9 mouse cellular contexts compared by ENCODE assay signal in the genomic region with DNA sequence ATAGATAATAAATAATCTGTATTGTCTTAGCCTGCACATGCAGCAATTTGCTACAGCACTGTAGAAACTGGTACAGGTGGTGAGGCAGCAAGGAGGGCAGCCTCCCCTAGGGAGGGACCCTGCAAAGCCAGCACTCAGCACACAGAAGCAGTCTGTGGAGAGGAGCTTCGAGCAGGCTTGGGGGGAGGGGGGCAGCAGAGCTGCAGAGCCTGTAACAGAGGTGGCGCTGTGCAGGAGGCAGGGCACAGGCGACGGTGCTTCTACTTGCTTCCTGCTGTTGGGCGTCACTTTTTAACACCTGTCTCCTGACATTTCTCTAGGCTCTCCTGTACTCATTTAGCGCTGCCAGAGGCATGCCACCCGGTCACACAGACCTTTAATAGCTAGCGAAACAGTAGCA.
DNase-seq lines count a peak whose midpoint lies in the region; ATAC-seq lines count a peak whose summit lies in the region.
"Had no signal": no experiment of that assay in that cellular context is flagged by ENCODE, and none has a peak within 500 bp of the region (broad histone marks: within the 10 kb centered on the region; RNA-seq: fewer than 3 reads in every experiment).

No protein-coding gene starts in this region.

- H3K9me3 ChIP-seq in hindbrain, embryonic 10.5 days, result no peaks in the 10 kb centered on the region
- H3K9me3 ChIP-seq in stomach, embryonic 14.5 days (ENCODE audit: control insufficient read depth, low read depth, low read length), result no peaks in the 10 kb centered on the region

- H3K27me3 ChIP-seq in hindbrain, embryonic 10.5 days (ENCODE audit: insufficient read depth, poor library complexity, severe bottlenecking), result peaks cover 16% of the 10 kb centered on the region
- no peaks in the 10 kb centered on the region for H3K27me3 ChIP-seq in stomach, embryonic 14.5 days (ENCODE audit: control insufficient read depth, insufficient read depth, low read length)

- WGBS in hindbrain, embryonic 10.5 days, result 4% methylated on average over 8 of the region's 8 CpGs
- 5% methylated on average over 8 of the region's 8 CpGs for WGBS in stomach, embryonic 14.5 days

- peaks cover 22% of the 10 kb centered on the region for H3K4me1 ChIP-seq in hindbrain, embryonic 10.5 days (replicated peaks)
- H3K4me1 ChIP-seq in stomach, embryonic 14.5 days (ENCODE audit: control insufficient read depth, insufficient read depth, low read length), result no peaks in the 10 kb centered on the region

- peak; percentile 9 for DNase-seq in kidney, postnatal 14 days
- DNase-seq in kidney, adult 18-20 months, result no peak
- DNase-seq in embryo, embryonic 10 days (ENCODE audit: low spot score), result peak; percentile 63
- peak; percentile 52 for DNase-seq in hindbrain, embryonic 10.5 days (ENCODE audit: low spot score)
- DNase-seq in layer of hippocampus, postnatal 25 days (ENCODE audit: extremely low spot score in 1 of 2, low spot score in 1 of 2), result no peak
- no peak for DNase-seq in gastrocnemius, adult 8-10 months (ENCODE audit: low spot score in 2 of 2)

- H3K36me3 ChIP-seq in hindbrain, embryonic 10.5 days, result no peaks in the 10 kb centered on the region
- no peaks in the 10 kb centered on the region for H3K36me3 ChIP-seq in stomach, embryonic 14.5 days (ENCODE audit: control insufficient read depth, insufficient read depth, low read length)

- H3K27ac ChIP-seq in hindbrain, embryonic 10.5 days, result no peak overlapping the region; the same call in 1 of the 2 replicates
- no peak overlapping the region for H3K27ac ChIP-seq in stomach, embryonic 14.5 days (ENCODE audit: low read length)

- H3K9ac ChIP-seq in stomach, embryonic 14.5 days (replicated peaks; ENCODE audit: low read depth, low read length), result no peak overlapping the region

- peak; percentile 56 for ATAC-seq in megakaryocyte, adult 5-6 weeks (ENCODE audit: poor library complexity, severe bottlenecking)
- ATAC-seq in stomach, embryonic 14.5 days (ENCODE audit: insufficient number of reproducible peaks, insufficient read depth, low FRiP score, low read depth), result peak; percentile 65; the same call in 1 of the 2 replicates

- H3K4me3 ChIP-seq in hindbrain, embryonic 10.5 days, result peak overlapping the region; percentile 45
- H3K4me3 ChIP-seq in stomach, embryonic 14.5 days (ENCODE audit: low read depth, low read length), result peak overlapping the region; percentile 8
- H3K4me3 ChIP-seq: myocyte had no signal

- H3K4me2 ChIP-seq in stomach, embryonic 14.5 days (replicated peaks; ENCODE audit: low read depth, low read length), result peak overlapping the region; percentile 32

Comparison
In these comparisons a context has a peak if more than half of its experiments do, and no peak if none do; other contexts are left out.
1. DNase-seq: peak in kidney, postnatal 14 days (single experiment), embryo, embryonic 10 days (single experiment) and hindbrain, embryonic 10.5 days (single experiment); none in kidney, adult 18-20 months (single experiment), layer of hippocampus, postnatal 25 days (0 of 2) and gastrocnemius, adult 8-10 months (0 of 2).